Mouse (Mus musculus) midbrain, embryonic 11.5 days (tissue): Measurements from ENCODE around the gene Esrrg. TPM values are rescaled to one million over a fixed set of nuclear protein-coding genes. Genes with fewer than 3 reads are reported as not detected.

Experiments used
- ATAC-seq: fragments of 200-750 bp; cut with Nextera tagmentation; 2 replicates; pipeline ENCODE4 v1.8.0; 2017; ENCODE audit warnings: moderate TSS enrichment, moderate library complexity; ENCODE audit not compliant: low FRiP score
- DNase-seq: peaks from one replicate; pipeline ENCODE4 v3.0.0; 2015; ENCODE audit warnings: low spot score; ENCODE audit errors: missing footprints
- H3K27ac ChIP-seq: fragments of 300-500 bp; sonication (generic); 2 replicates; pipeline ENCODE4 v1.5.1; 2014; ENCODE audit warnings: low read depth, low read length
- H3K27me3 ChIP-seq: fragments of 300-500 bp; sonication (generic); 2 replicates; pipeline ENCODE4 v1.6.1; 2014; ENCODE audit warnings: mild to moderate bottlenecking, low read length, moderate library complexity, mixed read lengths; ENCODE audit not compliant: control insufficient read depth, insufficient read depth
- H3K36me3 ChIP-seq: fragments of 300-500 bp; sonication (generic); 2 replicates; pipeline ENCODE4 v1.6.1; 2014; ENCODE audit warnings: mild to moderate bottlenecking, low read length, moderate library complexity, mixed read lengths; ENCODE audit not compliant: control insufficient read depth, insufficient read depth
- H3K4me1 ChIP-seq: fragments of 300-500 bp; sonication (generic); 2 replicates; pipeline ENCODE4 v1.6.1; 2014; ENCODE audit warnings: low read length; ENCODE audit not compliant: control insufficient read depth, insufficient read depth
- H3K4me2 ChIP-seq: fragments of 300-500 bp; sonication (generic); 2 replicates; pipeline ENCODE4 v1.6.1; 2014; ENCODE audit warnings: mild to moderate bottlenecking, moderate library complexity
- H3K4me3 ChIP-seq: fragments of 300-500 bp; sonication (generic); 2 replicates; pipeline ENCODE4 v1.5.1; 2014; ENCODE audit warnings: low read depth, low read length
- H3K9ac ChIP-seq: fragments of 300-500 bp; sonication (generic); 2 replicates; pipeline ENCODE4 v1.6.1; 2014; ENCODE audit warnings: low read length
- H3K9me3 ChIP-seq: fragments of 300-500 bp; sonication (generic); 2 replicates; pipeline ENCODE4 v1.6.1; 2016; ENCODE audit warnings: low read length; ENCODE audit not compliant: control insufficient read depth
- WGBS: fragments of 180-500 bp; shearing (Covaris S2); extraction: QIAGEN DNeasy Blood & Tissue Kit; methylation state at CpG from one replicate; pipeline ENCODE4 v1.1.7; 2014; 5-methylcytosine and 5-hydroxymethylcytosine counted together
- polyA plus RNA-seq: library from polyadenylated mRNA; unstranded; fragments of >200 nt; fragmentation: Nextera tagmentation; extraction: Ambion mirVana; gene quantifications from 2 replicates; pipeline ENCODE4 v1.2.1, GENCODE M21; 2014

Gene Esrrg
- polyA plus RNA-seq, 1 experiment from 2014 or later = 5.9 TPM

DNA sequence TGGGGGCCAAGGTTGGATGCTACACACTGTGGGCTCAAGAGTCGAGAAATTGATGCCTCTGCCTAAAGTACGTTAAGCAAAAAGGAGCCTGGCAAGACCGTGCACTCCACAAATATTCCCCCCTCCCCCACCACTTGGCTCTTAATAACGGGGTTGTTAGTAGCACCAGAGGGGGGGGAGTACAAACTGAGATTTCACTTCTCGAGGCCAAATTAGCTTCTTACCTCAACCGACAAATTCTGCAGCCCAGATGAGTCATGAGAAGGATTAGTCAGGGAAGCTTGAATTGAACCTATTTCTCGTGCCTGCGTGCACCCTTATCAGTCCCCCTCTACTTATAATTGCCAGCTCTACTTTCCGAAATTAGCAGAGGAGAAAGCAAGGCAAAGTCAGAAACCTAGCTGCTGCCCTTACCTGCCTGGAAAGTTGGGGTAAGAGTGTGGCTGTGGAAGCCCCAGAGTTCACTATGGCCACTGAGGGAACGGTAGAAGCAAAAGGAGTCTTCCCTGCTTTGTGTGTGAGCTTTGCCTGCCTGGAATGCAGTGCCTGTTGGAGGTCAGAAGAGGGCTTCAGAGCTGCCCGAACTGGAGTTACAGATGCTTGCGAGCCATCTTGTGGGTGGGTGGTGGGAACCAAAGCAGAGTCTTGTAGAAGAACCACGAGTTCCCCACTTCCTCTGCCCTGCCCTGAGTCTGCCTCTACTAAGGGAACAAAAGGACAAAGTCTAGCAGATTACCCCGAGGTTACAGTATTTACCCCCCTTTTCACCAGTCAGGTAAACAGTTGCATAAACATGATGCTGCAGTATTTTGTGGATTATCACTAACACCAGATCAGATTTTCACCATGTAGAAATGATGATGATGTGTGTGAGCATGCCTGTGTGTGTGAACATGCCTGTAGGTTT lies 409.6 kb downstream of the Esrrg start:
- H3K27ac ChIP-seq = no peak overlapping the region
- H3K4me2 ChIP-seq = no peak overlapping the region
- no peak for DNase-seq
- no peaks in the 10 kb centered on the region for H3K4me1 ChIP-seq
- H3K9ac ChIP-seq = no peak overlapping the region
- H3K36me3 ChIP-seq = no peaks in the 10 kb centered on the region
- H3K4me3 ChIP-seq = no peak overlapping the region
- no peak for ATAC-seq
- no peaks in the 10 kb centered on the region for H3K27me3 ChIP-seq
- no peaks in the 10 kb centered on the region for H3K9me3 ChIP-seq
- 71% methylated on average over 14 of the region's 14 CpGs for WGBS

DNA sequence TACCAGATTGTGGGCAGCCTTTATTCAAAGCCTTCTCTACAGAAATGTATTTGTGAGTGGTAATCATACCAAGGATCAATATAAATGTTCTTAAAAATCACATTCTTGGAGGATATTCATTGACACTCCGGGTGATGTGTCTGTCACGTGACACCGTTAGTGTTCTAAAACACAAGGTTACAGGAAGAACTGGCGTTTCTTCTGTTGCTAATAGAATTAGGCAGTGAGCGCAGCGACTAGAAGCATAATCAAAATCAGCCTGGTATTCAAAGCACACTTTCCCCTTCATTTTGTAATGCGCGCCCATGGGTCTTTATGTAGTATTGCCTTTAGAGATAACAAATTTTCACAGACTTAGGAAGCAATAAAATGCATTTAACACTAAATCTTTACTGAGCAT lies 420.6 kb downstream of the Esrrg start:
- no peak overlapping the region for H3K4me3 ChIP-seq
- H3K9me3 ChIP-seq = no peaks in the 10 kb centered on the region
- WGBS = 67% methylated on average over 8 of the region's 8 CpGs
- no peak overlapping the region for H3K27ac ChIP-seq
- H3K27me3 ChIP-seq = no peaks in the 10 kb centered on the region
- no peak for ATAC-seq
- no peaks in the 10 kb centered on the region for H3K4me1 ChIP-seq
- no peak overlapping the region for H3K9ac ChIP-seq
- peak; percentile 86 for DNase-seq
- H3K36me3 ChIP-seq = no peaks in the 10 kb centered on the region
- H3K4me2 ChIP-seq = no peak overlapping the region

- WGBS = 47% methylated on average over 10 of the region's 10 CpGs
- Histone ChIP-seq H3K27ac (no peak overlapping the region), H3K4me2 (no peak overlapping the region), H3K27me3 (no peaks in the 10 kb centered on the region), H3K36me3 (no peaks in the 10 kb centered on the region), H3K4me1 (no peaks in the 10 kb centered on the region), H3K9me3 (no peaks in the 10 kb centered on the region), H3K4me3 (no peak overlapping the region), H3K9ac (no peak overlapping the region)
- ATAC-seq = no peak
- DNase-seq = no peak
Measured at GRCm38 (mm10) chr1:188030116-188030515, 421.5 kb downstream of the Esrrg start.

GRCm38 (mm10) chr1:188031276-188031675 lies 422.7 kb downstream of the Esrrg start:
- Histone ChIP-seq H3K36me3 (no peaks in the 10 kb centered on the region), H3K9ac (no peak overlapping the region), H3K4me2 (no peak overlapping the region), H3K27ac (no peak overlapping the region), H3K4me1 (no peaks in the 10 kb centered on the region), H3K27me3 (no peaks in the 10 kb centered on the region), H3K4me3 (no peak overlapping the region), H3K9me3 (no peaks in the 10 kb centered on the region)
- ATAC-seq (no peak), DNase-seq (no peak)
- WGBS = 17% methylated on average over 4 of the region's 4 CpGs

DNA sequence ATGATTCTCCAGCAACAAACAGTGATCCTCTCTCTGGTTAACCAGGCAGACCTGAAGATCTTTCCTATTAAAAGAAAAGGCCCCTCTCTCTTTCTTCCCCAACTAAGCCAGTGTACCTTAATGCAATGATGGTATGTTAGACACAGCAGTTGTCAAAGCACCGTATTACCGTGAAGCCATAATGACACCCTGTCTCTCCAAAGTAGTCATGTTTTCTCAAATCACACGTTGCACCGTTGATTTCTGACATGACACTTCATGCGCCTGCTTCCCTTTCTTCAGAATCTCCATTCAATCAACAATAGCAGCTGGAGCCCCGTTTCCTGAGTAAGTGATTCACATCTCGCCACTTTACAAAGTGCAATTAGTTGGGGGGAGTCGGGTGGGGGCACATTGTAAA lies 427.4 kb downstream of the Esrrg start:
- Histone ChIP-seq H3K4me3 (no peak overlapping the region), H3K36me3 (no peaks in the 10 kb centered on the region), H3K27me3 (no peaks in the 10 kb centered on the region), H3K27ac (no peak overlapping the region), H3K9me3 (no peaks in the 10 kb centered on the region), H3K9ac (no peak overlapping the region), H3K4me1 (no peaks in the 10 kb centered on the region), H3K4me2 (no peak overlapping the region)
- WGBS = 80% methylated on average over 8 of the region's 8 CpGs
- ATAC-seq = no peak
- no peak for DNase-seq

DNA sequence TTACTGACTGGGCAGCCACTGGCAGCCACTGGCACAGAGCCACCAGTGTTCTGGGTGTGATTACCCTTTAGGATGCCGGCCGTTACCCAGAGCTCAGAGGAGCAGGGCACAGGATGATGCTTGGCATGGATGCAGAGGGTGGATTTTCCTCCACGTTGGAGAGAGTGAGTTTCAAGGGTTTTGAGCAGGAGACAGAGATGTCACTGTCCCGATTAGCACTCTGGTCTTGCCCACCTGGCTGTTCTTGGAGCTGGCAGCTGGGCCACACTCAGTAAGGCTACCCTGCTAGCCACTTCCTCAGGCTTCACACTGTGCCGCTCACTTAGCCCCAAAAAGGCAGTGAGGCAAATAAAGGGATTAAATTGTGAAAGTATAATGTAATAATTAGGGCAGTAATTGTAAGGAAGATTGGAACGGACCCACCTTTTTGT lies 438.1 kb downstream of the Esrrg start:
- no peaks in the 10 kb centered on the region for H3K27me3 ChIP-seq
- H3K4me3 ChIP-seq = no peak overlapping the region
- no peaks in the 10 kb centered on the region for H3K36me3 ChIP-seq
- ATAC-seq (no peak), DNase-seq (no peak)
- H3K4me2 ChIP-seq = no peak overlapping the region
- H3K9ac ChIP-seq = no peak overlapping the region
- H3K9me3 ChIP-seq = no peaks in the 10 kb centered on the region
- no peak overlapping the region for H3K27ac ChIP-seq
- H3K4me1 ChIP-seq = no peaks in the 10 kb centered on the region
- WGBS = 79% methylated on average over 6 of the region's 6 CpGs

GRCm38 (mm10) chr1:188047148-188047547 lies 438.6 kb downstream of the Esrrg start:
- no peak for ATAC-seq
- H3K4me2 ChIP-seq = no peak overlapping the region
- H3K9me3 ChIP-seq = no peaks in the 10 kb centered on the region
- no peaks in the 10 kb centered on the region for H3K4me1 ChIP-seq
- H3K36me3 ChIP-seq = no peaks in the 10 kb centered on the region
- H3K4me3 ChIP-seq = no peak overlapping the region
- no peak overlapping the region for H3K27ac ChIP-seq
- H3K9ac ChIP-seq = no peak overlapping the region
- no peaks in the 10 kb centered on the region for H3K27me3 ChIP-seq
- no peak for DNase-seq
- 84% methylated on average over 3 of the region's 3 CpGs for WGBS

- no peak for DNase-seq
- no peak overlapping the region for H3K27ac ChIP-seq
Measured at GRCm38 (mm10) chr1:188055888-188056287, 447.3 kb downstream of the Esrrg start.

DNA sequence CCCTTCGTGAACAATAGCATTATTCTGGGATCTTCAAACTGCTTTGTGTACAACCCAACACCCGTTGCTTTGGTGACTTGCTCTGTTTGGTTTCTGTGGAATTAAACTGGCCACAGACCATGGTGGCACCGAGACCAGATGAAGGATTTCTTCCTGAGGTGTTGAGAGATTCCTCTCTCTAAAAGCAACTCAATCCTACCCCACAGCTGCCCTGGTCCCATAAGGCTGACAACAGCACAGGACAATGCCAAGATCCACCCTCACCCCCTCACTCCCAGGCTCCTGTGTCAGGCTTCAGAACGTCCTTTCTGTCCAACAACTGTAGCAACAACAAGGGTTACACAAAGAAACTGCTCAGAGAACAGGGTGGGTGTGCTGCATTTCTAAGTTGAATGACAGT lies 449.3 kb downstream of the Esrrg start:
- ATAC-seq (no peak), DNase-seq (no peak)
- Histone ChIP-seq H3K4me3 (no peak overlapping the region), H3K27me3 (no peaks in the 10 kb centered on the region), H3K9ac (no peak overlapping the region), H3K27ac (no peak overlapping the region), H3K9me3 (no peaks in the 10 kb centered on the region), H3K4me1 (no peaks in the 10 kb centered on the region), H3K36me3 (no peaks in the 10 kb centered on the region), H3K4me2 (no peak overlapping the region)
- 63% methylated on average over 4 of the region's 4 CpGs for WGBS

More at GRCm38 (mm10) chr1:188055888-188056287, 447.3 kb downstream of the Esrrg start:
- Histone ChIP-seq H3K4me3 (no peak overlapping the region), H3K4me2 (no peak overlapping the region), H3K9ac (no peak overlapping the region), H3K27me3 (no peaks in the 10 kb centered on the region), H3K36me3 (no peaks in the 10 kb centered on the region), H3K9me3 (no peaks in the 10 kb centered on the region), H3K4me1 (no peaks in the 10 kb centered on the region)
- WGBS = 70% methylated on average over 3 of the region's 3 CpGs
- ATAC-seq = no peak
